Mouse (Mus musculus): ENCODE measurements at regions not wholly inside any gene's neighbourhood (a gene's known extent, or its start where the extent isn't known, plus 50 kb on each side); places are given as distances from the start of the nearest gene placed in this dataset.

DNA sequence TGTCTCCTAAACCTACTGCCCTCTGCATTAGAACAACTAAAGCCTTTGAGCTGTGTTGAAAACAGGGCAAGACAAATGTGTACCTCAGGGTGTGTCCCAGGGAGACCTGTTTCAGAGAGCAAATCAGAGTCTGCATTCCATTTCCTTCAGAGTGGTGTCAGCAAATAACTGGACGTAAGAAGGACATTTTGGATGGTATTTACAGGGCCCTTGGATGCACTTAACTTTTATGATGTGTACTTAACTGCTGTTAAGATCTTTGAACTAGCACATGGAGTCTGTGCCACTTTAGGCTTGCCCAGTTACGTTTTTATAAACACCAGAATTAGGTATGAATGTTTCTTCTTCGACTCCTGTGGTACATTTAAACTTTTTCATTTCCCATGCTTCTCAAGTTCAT, 123.0 kb upstream of the Mmadhc start:
- no peak for DNase-seq (ENCODE audit: low spot score in 2 of 2)

DNA sequence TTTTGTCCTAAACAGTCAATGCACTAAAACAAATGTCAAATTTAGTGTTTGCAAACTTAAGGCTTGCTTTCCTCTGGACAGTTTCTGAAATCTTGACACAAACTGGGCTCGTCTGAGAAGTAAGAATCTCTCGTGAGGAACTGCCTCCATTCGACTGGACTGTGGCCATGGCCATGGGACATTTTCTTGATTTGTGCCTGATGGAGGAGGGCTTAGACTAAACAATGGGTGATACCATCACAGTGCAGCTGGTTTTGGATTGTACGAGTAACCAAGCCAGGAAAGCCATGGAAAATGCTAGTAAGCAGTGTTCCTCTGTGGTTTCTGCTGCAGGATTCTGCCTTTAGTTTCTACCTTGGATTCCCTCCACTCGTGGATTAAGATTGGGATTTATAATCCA, 121.0 kb upstream of the Mmadhc start:
- DNase-seq (ENCODE audit: low spot score in 2 of 2): no peak

DNA sequence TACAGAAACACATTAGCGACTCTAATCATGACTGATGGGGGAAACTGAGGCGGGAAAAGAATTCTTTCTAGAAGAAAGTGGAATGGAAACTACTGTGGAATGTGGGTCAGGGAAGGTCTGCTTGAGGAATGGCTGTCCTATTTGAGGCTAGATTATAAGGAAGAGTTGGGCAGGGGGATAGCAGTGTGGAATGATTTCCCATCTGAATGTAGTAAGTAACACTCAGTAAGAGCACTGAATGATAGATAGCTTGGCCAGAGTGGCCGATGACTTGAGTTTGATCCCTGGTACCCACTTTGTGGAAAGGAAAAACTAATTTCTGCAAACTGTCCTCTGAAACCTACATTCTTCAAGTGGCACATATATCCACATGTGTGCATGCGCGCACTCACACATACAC, 120.5 kb upstream of the Mmadhc start:
- no peak for DNase-seq (ENCODE audit: low spot score in 2 of 2)

DNA sequence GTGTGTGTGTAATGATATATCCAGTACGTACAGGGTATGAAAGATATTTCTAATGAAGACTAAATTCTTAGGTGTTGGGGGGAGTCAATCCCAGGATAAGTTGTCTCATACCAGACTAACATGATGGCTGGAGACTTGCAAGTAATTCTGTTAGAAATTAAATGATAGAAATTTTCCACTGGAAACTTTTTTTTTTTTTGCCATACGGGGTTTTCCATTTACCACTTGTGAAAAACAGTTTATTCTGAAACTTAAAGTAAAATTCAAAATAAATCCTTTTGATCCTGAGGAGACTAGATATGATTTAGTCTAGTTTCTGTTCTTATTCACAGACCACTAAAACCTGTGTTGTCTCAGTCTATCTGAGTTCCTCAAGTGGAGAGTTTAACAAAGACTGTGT, 119.5 kb upstream of the Mmadhc start:
- DNase-seq (ENCODE audit: low spot score in 2 of 2): no peak

DNA sequence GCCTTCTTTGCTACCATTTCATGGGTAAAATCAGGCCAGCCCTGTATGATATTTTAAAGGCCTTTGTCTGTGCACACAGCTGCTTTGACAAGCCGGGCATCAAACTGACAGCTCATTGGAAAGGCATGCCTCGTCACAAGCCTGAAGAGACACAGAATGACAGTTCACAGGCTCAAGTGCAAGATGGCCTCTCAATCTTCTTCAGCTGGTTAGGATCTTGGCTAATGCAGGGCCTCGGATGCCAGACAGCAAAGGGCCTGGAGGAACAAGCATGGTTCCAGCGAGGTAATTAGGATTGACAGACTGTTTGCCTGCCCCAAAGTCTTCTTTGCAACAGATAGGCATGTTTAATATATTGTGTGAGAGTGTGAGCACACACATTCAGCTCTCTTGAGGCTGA, 109.3 kb upstream of the Mmadhc start:
- no peak for DNase-seq (ENCODE audit: low spot score in 2 of 2)

DNA sequence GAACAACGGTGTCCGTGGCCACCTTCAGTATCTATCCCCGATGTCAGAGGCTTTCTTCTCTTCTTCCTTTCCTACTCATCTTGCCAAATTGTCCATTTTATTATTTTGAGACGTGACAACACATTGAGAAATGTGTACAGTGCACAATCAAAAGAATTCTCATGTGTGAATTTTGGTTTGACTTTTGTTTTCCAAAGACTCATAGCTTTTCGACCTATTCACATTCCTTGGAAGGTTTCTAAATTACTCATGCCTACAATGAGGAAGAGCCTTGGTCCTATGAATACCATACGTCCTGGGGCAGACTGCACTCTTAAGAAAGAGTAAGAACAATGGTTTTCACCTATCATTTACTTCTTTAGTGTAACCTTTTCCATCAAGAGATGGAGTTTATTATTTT, 106.5 kb upstream of the Mmadhc start:
- DNase-seq (ENCODE audit: low spot score in 2 of 2): no peak

DNA sequence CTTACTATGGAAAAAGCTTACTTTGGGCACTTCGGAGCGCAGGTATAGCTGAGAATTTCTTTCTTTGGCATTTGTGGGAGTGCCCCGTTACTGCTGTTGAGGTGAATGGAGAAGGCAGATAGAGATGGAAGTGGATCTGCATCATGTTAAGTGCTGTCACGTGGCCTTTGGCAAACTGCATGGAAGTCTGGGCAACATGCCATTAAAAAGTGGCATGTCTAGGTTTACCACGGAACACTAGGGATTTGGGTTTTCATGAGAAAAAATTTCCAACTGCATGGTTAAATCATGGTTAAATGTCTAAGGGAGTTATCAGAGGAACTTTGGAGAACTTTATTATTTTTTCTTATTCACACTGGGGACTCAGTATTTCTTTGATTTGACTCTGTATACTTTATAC, 102.0 kb upstream of the Mmadhc start:
- no peak for DNase-seq (ENCODE audit: low spot score in 2 of 2)

DNA sequence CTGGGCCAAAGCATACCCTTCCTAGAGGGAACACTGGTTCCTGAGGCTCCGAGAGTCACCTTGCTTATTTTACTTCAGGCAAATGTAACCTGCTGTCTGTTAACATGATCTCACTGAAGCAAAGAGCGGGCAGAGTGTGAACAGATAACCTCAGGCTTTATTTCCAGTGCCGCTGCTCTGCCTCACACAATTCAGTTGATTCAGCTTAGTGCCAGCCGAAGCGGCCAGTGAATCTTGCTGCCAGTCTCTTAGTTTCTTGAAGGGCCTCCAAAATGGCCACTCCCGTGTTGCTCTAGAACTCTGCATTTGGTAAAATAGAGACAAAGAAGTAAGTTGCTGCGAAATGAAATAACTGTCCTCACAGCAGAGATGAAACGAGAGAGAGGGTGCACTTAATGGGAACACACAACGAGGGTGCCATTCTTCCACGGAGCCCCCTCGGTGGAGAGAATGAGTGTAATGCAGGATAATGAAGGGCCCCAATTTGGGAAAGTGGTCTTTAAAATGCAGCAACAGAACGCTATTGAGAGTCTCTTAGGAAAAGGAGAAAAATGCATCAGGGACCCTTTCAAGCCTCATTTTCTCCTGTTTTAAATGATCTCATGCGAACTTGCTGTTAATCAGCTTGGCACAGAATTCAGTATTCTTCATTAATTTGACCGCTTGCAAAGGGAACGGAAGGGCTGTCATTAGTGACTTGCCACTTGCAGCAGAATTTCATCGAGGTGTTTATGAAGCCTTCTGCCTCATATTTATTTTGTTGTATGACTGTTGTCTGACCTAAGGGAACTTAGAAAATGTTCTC, 81.2 kb upstream of the Mmadhc start:
- no peak for DNase-seq (ENCODE audit: low spot score in 2 of 2)

DNA sequence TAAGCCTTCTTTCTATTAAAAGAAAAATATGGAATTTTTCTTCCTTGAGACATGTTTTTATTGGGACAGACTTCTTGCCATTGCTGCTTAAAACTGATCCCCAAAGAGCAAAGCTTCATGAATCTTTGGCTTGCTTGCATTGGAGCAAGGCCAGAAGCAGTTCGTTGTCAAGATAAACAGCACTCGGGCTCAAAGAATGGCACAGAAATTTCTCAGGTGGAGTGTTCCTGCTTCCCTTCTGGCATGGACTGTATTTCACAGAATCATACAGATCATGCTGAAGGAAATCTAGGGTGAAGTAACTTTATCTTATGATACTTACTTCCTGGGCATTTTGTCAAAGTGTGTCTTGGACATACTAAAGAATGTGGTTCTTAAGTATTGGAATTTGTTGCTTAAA, 77.0 kb upstream of the Mmadhc start:
- no peak for DNase-seq (ENCODE audit: low spot score in 2 of 2)

DNA sequence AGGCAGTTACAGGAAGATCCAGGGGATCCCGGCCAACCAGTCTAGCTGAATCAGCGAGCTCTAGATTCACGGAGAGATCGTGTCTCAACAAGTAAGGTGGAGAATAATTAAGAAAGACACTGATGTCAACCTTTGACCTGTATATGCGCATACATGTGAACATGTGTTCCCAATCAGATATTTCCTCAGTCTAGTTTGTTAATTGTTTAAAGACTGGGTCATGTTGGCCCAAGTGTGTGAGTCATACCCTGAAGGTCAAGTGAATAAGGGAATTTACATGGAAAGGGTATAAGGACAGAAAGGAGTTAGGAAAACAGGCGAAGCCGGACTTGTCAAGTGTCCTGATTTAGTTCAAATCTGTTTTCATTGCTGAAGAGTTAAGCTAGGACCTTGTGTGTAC, 76.4 kb upstream of the Mmadhc start:
- no peak for DNase-seq (ENCODE audit: low spot score in 2 of 2)

DNA sequence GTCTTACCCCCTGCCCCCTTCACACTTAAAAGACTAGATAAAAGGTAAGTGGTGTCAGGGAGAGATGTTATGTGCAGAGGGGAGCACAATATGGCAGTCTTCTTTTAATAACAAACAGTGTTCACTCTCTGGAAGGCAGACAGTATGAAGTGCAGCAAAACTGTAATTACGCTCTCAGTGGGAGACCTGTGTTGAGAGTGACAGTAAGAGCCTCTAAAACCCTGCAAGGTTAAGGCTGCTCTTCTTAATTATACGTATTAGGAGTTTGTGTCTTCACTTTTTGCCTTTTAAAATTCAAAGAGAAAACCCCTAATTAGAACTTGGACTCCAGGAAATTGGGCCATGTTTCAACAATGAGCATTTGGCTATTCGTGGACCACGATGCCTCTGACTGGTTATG, 72.2 kb upstream of the Mmadhc start:
- no peak for DNase-seq (ENCODE audit: low spot score in 2 of 2)

DNA sequence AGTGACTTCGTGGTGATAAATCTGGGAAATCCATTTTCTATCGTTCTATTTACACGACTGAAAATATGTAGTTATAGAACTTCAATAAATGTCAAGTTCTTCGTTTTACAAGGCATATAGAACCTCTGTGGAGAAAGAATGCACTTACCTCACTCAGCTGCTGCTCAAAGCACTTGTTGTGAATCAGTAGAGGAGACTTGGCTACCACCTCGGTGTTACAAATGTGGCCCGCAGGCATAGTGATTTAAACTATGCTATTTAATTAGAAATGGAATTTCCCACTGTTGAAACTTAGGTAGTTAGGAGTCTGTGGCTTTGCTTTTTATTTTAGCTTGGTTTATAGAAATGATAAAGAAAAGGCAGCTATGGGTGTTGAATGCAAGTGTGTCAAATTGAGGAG, 71.8 kb upstream of the Mmadhc start:
- DNase-seq (ENCODE audit: low spot score in 2 of 2): no peak

DNA sequence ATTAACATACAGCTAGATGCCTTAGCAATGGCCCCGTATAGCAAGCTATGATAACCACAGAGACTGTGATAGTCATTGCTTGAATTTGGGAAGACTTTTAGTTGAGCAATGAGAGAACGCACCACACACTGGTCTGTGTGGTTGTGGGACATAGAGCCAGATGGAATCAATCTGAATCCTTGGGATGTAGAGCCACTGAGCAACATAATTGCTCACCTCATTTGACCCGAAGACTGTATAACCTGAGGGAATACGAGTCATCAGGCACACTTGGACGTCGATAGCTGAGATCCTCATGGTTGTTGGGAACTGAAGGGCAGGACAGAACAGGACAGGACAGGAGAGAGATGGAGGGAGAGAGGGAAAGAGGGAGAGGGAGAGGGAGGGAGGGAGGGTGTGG, 68.6 kb upstream of the Mmadhc start:
- DNase-seq (ENCODE audit: low spot score in 2 of 2): no peak

DNA sequence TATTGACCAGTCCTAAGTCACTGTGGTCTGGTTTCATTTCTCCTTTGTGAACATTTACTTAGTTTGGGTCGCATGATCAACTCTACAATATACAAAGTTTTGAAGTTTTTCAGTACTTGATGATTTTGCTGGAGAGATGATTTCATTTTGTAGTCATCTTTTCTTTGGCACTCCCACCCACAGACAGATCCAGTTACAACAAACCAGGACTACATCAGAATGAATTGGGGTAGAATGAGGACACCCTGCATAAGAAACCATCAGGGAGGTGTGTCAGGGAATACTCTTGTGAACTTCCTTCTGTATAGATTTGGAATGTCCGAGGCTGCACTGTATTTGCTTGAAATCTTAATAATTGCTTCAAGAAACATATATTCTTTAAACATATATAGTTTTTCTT, 59.5 kb upstream of the Mmadhc start:
- DNase-seq (ENCODE audit: low spot score in 2 of 2): no peak

DNA sequence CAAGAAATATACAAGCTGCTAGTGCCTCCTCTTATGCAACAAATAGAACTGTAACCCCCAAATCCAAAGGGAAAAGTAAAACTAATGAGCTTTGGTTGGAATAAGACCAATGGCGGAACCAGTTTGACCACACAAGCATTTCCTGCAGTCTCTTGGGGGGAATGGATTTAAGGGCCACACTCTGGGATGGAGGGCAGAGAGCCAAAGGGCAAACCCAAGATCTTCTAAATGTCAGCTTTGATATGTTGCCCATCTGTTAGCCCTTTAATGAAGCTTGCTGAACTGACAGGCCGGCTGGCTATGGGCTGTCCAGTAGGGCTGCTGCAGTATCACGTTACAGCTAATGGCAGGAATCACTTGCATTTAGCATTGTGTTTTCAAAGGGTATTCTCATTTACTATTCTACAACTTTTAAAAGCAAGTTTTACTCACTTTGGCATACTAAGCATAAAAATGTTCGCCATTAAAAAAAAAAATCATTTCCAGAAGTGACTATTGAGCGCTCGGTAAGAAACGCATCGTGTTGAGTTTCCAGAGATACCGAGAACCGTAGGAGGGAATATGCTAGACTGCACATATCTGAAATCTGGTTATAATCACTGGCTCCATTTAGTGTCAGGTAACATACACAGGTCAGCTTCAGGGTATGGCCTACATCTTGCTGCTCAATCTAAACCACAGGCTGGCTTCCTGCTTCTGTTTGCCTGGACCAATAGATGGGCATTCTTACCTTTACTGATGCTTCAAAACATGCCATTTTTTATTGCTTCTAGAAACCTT, 51.1 kb upstream of the Mmadhc start:
- DNase-seq (ENCODE audit: low spot score in 2 of 2): no peak

All from frontal cortex, postnatal 36 days (tissue).